8 mouse cellular contexts compared by ENCODE assay signal in the genomic region with DNA sequence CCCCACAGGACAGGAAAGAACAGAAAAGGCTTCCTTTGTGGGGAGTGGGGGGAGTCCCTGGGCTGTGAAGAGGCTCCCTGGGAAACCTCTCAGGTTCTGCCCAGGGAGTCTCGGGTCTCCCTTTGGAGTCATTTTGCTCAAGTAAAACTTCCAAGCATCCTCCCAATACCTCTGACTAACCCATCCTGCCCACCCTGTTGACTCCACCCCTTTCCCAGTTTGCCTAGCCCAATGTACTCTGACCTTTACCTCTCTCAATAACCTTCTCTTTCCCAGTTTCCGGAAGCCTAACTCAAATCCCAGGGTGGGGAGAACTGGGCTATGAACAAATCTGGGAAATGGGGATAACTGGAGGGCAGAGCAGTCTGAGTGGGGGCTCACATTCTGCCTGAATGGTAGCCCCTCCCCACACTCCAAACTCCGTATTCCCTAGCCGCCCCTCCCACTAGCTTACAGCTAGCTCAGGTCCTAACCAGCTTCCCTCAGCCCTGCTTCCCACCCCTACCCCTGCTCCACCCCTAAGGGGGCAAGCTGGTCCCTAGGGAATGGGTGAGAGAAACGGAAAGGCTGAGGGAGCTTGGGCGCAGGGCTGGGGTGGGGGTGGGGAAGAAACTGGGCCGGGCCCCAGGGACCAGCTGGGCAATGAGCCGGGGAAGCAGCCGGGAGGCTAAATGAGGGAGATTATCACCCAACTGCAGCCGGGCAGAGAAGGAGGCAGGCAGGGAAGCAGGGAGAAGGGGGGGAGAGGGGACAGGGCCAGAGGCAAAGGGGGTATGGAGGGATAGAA. TPM values are rescaled to one million over a fixed set of nuclear protein-coding genes. Genes with fewer than 3 reads are reported as not detected.
DNase-seq lines count a peak whose midpoint lies in the region; ATAC-seq lines count a peak whose summit lies in the region.

No protein-coding gene starts in this region.

- ATAC-seq in kidney, embryonic 14.5 days (ENCODE audit: low FRiP score, low TSS enrichment) = peak; percentile 5; the same call in 1 of the 2 replicates
- ATAC-seq in embryonic facial prominence, embryonic 13.5 days (ENCODE audit: insufficient number of reproducible peaks, insufficient read depth, low FRiP score, low TSS enrichment, low read depth) = no peak
- no peak for ATAC-seq in neural tube, embryonic 13.5 days (ENCODE audit: low read depth)
- no peak for ATAC-seq in cerebellum, adult (ENCODE audit: insufficient number of reproducible peaks, low FRiP score, low TSS enrichment)

- H3K4me2 ChIP-seq in kidney, embryonic 14.5 days (replicated peaks; ENCODE audit: low read depth, low read length) = peak overlapping the region; percentile 37
- H3K4me2 ChIP-seq in embryonic facial prominence, embryonic 13.5 days = peak overlapping the region; percentile 44
- H3K4me2 ChIP-seq in neural tube, embryonic 13.5 days = peak overlapping the region; percentile 71

- H3K9ac ChIP-seq in kidney, embryonic 14.5 days (ENCODE audit: low read depth, low read length) = peak overlapping the region; percentile 8; the same call in 1 of the 2 replicates
- no peak overlapping the region for H3K9ac ChIP-seq in embryonic facial prominence, embryonic 13.5 days
- peak overlapping the region; percentile 58 for H3K9ac ChIP-seq in neural tube, embryonic 13.5 days

- no peaks in the 10 kb centered on the region for H3K9me3 ChIP-seq in kidney, embryonic 14.5 days (ENCODE audit: control insufficient read depth, low read length)
- H3K9me3 ChIP-seq in embryonic facial prominence, embryonic 13.5 days = no peaks in the 10 kb centered on the region
- H3K9me3 ChIP-seq in limb, embryonic 10.5 days (replicated peaks) = no peaks in the 10 kb centered on the region
- no peaks in the 10 kb centered on the region for H3K9me3 ChIP-seq in neural tube, embryonic 13.5 days

- DNase-seq in kidney, postnatal 25 days = no peak
- DNase-seq in limb, embryonic 10.5 days (ENCODE audit: low spot score) = no peak
- no peak for DNase-seq in frontal cortex, postnatal 25 days (ENCODE audit: low spot score in 2 of 2)
- no peak for DNase-seq in testis, postnatal 10 days (ENCODE audit: low spot score)

- no peaks in the 10 kb centered on the region for H3K36me3 ChIP-seq in kidney, embryonic 14.5 days (ENCODE audit: control insufficient read depth, insufficient read depth, low read length)
- H3K36me3 ChIP-seq in embryonic facial prominence, embryonic 13.5 days = peaks cover 3% of the 10 kb centered on the region; the same call in 1 of the 2 replicates
- H3K36me3 ChIP-seq in limb, embryonic 10.5 days = no peaks in the 10 kb centered on the region
- no peaks in the 10 kb centered on the region for H3K36me3 ChIP-seq in neural tube, embryonic 13.5 days

- peaks cover 33% of the 10 kb centered on the region for H3K27me3 ChIP-seq in kidney, embryonic 14.5 days (ENCODE audit: control insufficient read depth, insufficient read depth, low read length)
- H3K27me3 ChIP-seq in embryonic facial prominence, embryonic 13.5 days = peaks cover 85% of the 10 kb centered on the region
- peaks cover 98% of the 10 kb centered on the region for H3K27me3 ChIP-seq in limb, embryonic 10.5 days (ENCODE audit: low read depth, poor library complexity, severe bottlenecking)
- peaks cover 36% of the 10 kb centered on the region for H3K27me3 ChIP-seq in neural tube, embryonic 13.5 days

- peak overlapping the region; percentile 81 for H3K27ac ChIP-seq in kidney, embryonic 14.5 days (ENCODE audit: low read depth, low read length)
- no peak overlapping the region for H3K27ac ChIP-seq in embryonic facial prominence, embryonic 13.5 days
- H3K27ac ChIP-seq in limb, embryonic 10.5 days = peak overlapping the region; percentile 70
- H3K27ac ChIP-seq in neural tube, embryonic 13.5 days (replicated peaks) = peak overlapping the region; percentile 92

- 3% methylated on average over 10 of the region's 10 CpGs for WGBS in kidney, embryonic 14.5 days
- WGBS in embryonic facial prominence, embryonic 13.5 days = 6% methylated on average over 10 of the region's 10 CpGs
- under 1% methylated on average over 10 of the region's 10 CpGs for WGBS in limb, embryonic 10.5 days
- WGBS in neural tube, embryonic 13.5 days = 6% methylated on average over 10 of the region's 10 CpGs

- peaks cover 89% of the 10 kb centered on the region for H3K4me1 ChIP-seq in kidney, embryonic 14.5 days (ENCODE audit: control insufficient read depth, insufficient read depth, low read length)
- H3K4me1 ChIP-seq in embryonic facial prominence, embryonic 13.5 days = peaks cover 84% of the 10 kb centered on the region
- peaks cover 100% of the 10 kb centered on the region for H3K4me1 ChIP-seq in limb, embryonic 10.5 days
- H3K4me1 ChIP-seq in neural tube, embryonic 13.5 days (replicated peaks) = peaks cover 100% of the 10 kb centered on the region

- H3K4me3 ChIP-seq in kidney, embryonic 14.5 days (ENCODE audit: low read length) = peak overlapping the region; percentile 3; the same call in 1 of the 2 replicates
- H3K4me3 ChIP-seq in embryonic facial prominence, embryonic 13.5 days = 0 out of 2 replicates have a peak overlapping the region, but pooled peaks have one; percentile 3
- peak overlapping the region; percentile 39 for H3K4me3 ChIP-seq in limb, embryonic 10.5 days
- 0 out of 2 replicates have a peak overlapping the region, but pooled peaks have one; percentile 2 for H3K4me3 ChIP-seq in neural tube, embryonic 13.5 days

RNA-seq across cellular contexts. Expression of gene Asic4, which starts 2.8 kb away (rescaled TPM):
- 0.32 and 0.41 TPM in 2 replicates for polyA plus RNA-seq in kidney, embryonic 14.5 days (2014; fragmentation: Nextera tagmentation; extraction: Ambion mirVana)
- 0.30 and 0.45 TPM in 2 replicates for polyA plus RNA-seq in embryonic facial prominence, embryonic 13.5 days (2015; fragmentation: Nextera tagmentation; extraction: Ambion mirVana)
- 0.31 and 0.59 TPM in 2 replicates for polyA plus RNA-seq in limb, embryonic 10.5 days (2016; fragmentation: Nextera tagmentation; extraction: Ambion mirVana)
- 28.7 and 28.8 TPM in 2 replicates for polyA plus RNA-seq in neural tube, embryonic 13.5 days (2015; fragmentation: Nextera tagmentation; extraction: Ambion mirVana)

RNA-seq across cellular contexts. Expression of gene Gmppa, which starts 11.7 kb away (rescaled TPM):
- 65.2 and 67.6 TPM in 2 replicates for polyA plus RNA-seq in kidney, embryonic 14.5 days (2014; fragmentation: Nextera tagmentation; extraction: Ambion mirVana)
- 74.2 and 83.0 TPM in 2 replicates for polyA plus RNA-seq in embryonic facial prominence, embryonic 13.5 days (2015; fragmentation: Nextera tagmentation; extraction: Ambion mirVana)
- 50.4 and 61.7 TPM in 2 replicates for polyA plus RNA-seq in limb, embryonic 10.5 days (2016; fragmentation: Nextera tagmentation; extraction: Ambion mirVana)
- 74.4 and 75.9 TPM in 2 replicates for polyA plus RNA-seq in neural tube, embryonic 13.5 days (2015; fragmentation: Nextera tagmentation; extraction: Ambion mirVana)

RNA-seq across cellular contexts. Expression of gene Chpf, which starts 31.6 kb away (rescaled TPM):
- polyA plus RNA-seq in kidney, embryonic 14.5 days (2014; fragmentation: Nextera tagmentation; extraction: Ambion mirVana) = 37.1 and 41.4 TPM in 2 replicates
- polyA plus RNA-seq in embryonic facial prominence, embryonic 13.5 days (2015; fragmentation: Nextera tagmentation; extraction: Ambion mirVana) = 30.6 and 31.5 TPM in 2 replicates
- polyA plus RNA-seq in limb, embryonic 10.5 days (2016; fragmentation: Nextera tagmentation; extraction: Ambion mirVana) = 23.7 and 28.8 TPM in 2 replicates
- polyA plus RNA-seq in neural tube, embryonic 13.5 days (2015; fragmentation: Nextera tagmentation; extraction: Ambion mirVana) = 39.1 and 41.0 TPM in 2 replicates

RNA-seq across cellular contexts. Expression of gene Tmem198, which starts 31.9 kb away (rescaled TPM):
- polyA plus RNA-seq in kidney, embryonic 14.5 days (2014; fragmentation: Nextera tagmentation; extraction: Ambion mirVana) = 0.62 and 1.1 TPM in 2 replicates
- polyA plus RNA-seq in embryonic facial prominence, embryonic 13.5 days (2015; fragmentation: Nextera tagmentation; extraction: Ambion mirVana) = 1.1 and 1.5 TPM in 2 replicates
- polyA plus RNA-seq in limb, embryonic 10.5 days (2016; fragmentation: Nextera tagmentation; extraction: Ambion mirVana) = 0.35 and 0.69 TPM in 2 replicates
- polyA plus RNA-seq in neural tube, embryonic 13.5 days (2015; fragmentation: Nextera tagmentation; extraction: Ambion mirVana) = 37.2 and 40.9 TPM in 2 replicates

RNA-seq across cellular contexts. Expression of gene Obsl1, which starts 58.8 kb away (rescaled TPM):
- 79.8 and 83.2 TPM in 2 replicates for polyA plus RNA-seq in kidney, embryonic 14.5 days (2014; fragmentation: Nextera tagmentation; extraction: Ambion mirVana)
- polyA plus RNA-seq in embryonic facial prominence, embryonic 13.5 days (2015; fragmentation: Nextera tagmentation; extraction: Ambion mirVana) = 62.3 and 67.1 TPM in 2 replicates
- 68.0 and 75.5 TPM in 2 replicates for polyA plus RNA-seq in limb, embryonic 10.5 days (2016; fragmentation: Nextera tagmentation; extraction: Ambion mirVana)
- 28.1 and 30.1 TPM in 2 replicates for polyA plus RNA-seq in neural tube, embryonic 13.5 days (2015; fragmentation: Nextera tagmentation; extraction: Ambion mirVana)

Comparison
In these comparisons a context has a peak if more than half of its experiments do, and no peak if none do; other contexts are left out.
1. RNA of gene Asic4, which starts 2.8 kb away (polyA plus RNA-seq): 28.7 to 28.8 TPM in neural tube, embryonic 13.5 days; 0.31 to 0.59 TPM in limb, embryonic 10.5 days, 0.30 to 0.45 TPM in embryonic facial prominence, embryonic 13.5 days and 0.32 to 0.41 TPM in kidney, embryonic 14.5 days; every median in the first group is over 10 times any median in the second.
2. Peak in every context shown above with its lines, with median percentiles within 50 percentile points of each other: H3K4me2 ChIP-seq and H3K4me3 ChIP-seq.